Mouse (Mus musculus): ENCODE measurements at regions not wholly inside any gene's neighbourhood (a gene's known extent, or its start where the extent isn't known, plus 50 kb on each side); places are given as distances from the start of the nearest gene placed in this dataset.
A peak's percentile ranks its signal among the peaks of the same experiment; 100 is the strongest.
"Not testable (repeated sequence)": the region's sequence is repeated elsewhere in the genome, so short reads cannot be mapped to it uniquely, and the experiment has no call there.

DNA sequence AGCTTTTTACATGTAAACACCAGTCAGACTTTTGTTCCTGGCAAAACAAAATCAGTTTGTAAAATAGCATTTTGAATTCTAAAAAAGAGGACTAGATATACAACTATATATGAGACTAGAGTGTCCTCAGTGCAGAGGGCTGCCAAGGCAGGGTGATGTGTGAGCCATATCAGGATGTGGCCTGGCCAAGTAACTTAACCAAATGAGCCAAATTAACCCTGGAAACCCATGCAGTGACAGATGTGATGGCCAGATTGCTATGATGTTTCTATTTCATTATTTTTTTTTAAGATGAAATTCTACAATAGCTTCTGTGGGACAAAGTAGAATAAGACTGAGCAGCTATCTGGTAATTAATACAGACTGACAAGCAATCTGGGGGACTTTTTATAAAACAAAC lies 181.8 kb downstream of the Nova1 start:
- Histone ChIP-seq H3K36me3 (no peaks in the 10 kb centered on the region), H3K27ac (no peak overlapping the region), H3K9ac (no peak overlapping the region), H3K4me3 (no peak overlapping the region), H3K9me3 (replicated peaks) (no peaks in the 10 kb centered on the region), H3K4me2 (no peak overlapping the region), H3K27me3 (replicated peaks) (no peaks in the 10 kb centered on the region), H3K4me1 (no peaks in the 10 kb centered on the region)
- no peak for ATAC-seq

DNA sequence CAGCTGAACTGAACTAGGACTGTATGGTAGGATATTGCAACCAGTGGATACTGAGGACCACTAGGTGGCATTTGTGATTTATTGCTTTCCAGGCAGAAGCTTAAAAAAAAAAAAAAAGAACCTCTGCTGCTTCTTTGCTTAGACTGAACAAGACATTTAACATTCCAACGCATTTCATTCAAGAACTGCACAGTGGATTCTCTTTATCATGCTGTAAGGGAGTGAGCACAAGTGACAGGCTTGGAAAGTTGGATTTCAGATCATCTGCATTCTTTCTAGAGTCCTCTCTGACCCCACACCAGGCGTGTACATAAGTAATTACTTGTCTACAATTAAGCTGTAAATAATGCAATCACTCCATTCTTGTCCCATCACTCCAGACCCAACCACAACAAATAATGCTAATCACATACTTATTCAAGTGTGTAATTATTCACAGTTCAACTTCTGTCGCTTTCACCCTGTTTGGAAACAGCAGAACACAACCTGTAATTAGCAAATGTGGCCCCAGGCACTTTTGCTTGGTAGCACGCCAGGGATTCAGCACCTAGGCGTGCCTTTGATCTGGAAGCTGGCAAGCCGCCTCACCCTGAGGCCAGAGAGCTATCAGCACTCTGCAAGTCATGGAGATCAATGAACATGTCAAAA lies 183.5 kb downstream of the Nova1 start:
- no peak overlapping the region for H3K4me2 ChIP-seq
- no peak overlapping the region for H3K4me3 ChIP-seq
- H3K9ac ChIP-seq, result no peak overlapping the region
- no peaks in the 10 kb centered on the region for H3K4me1 ChIP-seq
- no peak overlapping the region for H3K27ac ChIP-seq
- no peaks in the 10 kb centered on the region for H3K36me3 ChIP-seq
- ATAC-seq, result no peak
- WGBS (ENCODE audit: insufficient replicate concordance), result 29% methylated on average over 6 of the region's 6 CpGs
- H3K27me3 ChIP-seq (replicated peaks), result no peaks in the 10 kb centered on the region
- H3K9me3 ChIP-seq (replicated peaks), result no peaks in the 10 kb centered on the region

DNA sequence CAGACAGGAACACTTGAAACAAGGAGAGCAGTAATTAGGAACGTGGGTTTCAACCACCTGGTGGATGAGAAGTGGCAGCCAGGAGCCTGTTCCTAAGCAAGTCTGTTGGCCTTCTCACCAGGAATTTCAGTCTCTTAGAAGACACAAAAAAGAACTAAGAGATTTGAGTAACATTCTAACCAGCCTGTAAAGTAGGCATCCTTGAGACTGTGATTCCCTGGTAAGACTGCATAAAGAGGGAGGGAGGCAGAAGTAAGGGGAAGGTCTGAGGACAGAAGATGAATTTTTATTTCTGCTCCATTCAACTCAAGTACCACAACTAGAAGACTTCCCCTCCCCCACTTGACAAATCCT lies 184.0 kb downstream of the Nova1 start:
- no peak overlapping the region for H3K4me3 ChIP-seq
- H3K36me3 ChIP-seq, result no peaks in the 10 kb centered on the region
- no peak overlapping the region for H3K9ac ChIP-seq
- no peak overlapping the region for H3K27ac ChIP-seq
- H3K9me3 ChIP-seq (replicated peaks), result no peaks in the 10 kb centered on the region
- H3K4me1 ChIP-seq, result no peaks in the 10 kb centered on the region
- ATAC-seq, result no peak
- no peaks in the 10 kb centered on the region for H3K27me3 ChIP-seq (replicated peaks)
- 27% methylated on average over 1 of the region's 1 CpGs for WGBS (ENCODE audit: insufficient replicate concordance)
- H3K4me2 ChIP-seq, result no peak overlapping the region

DNA sequence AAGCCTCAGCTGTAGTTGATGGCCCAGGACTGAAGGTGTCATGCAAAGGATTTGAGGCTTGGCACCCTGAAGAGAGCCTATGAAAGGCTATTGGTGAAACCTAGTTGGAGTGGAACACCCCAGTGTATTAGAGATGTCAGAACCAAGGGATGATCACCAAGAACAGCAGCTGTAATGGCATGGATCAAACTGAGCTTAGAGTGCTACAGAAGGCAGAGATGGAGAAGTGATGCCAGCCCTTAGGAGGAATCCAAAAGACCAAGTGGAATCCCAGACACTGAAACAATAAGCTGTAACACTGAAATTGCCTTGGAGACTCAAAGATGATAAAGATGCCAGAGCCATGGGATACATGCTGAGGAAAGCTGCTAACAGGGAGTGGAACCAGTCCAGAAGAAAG lies 186.3 kb downstream of the Nova1 start:
- ATAC-seq; H3K4me1 ChIP-seq; H3K27me3 ChIP-seq (replicated peaks); H3K9me3 ChIP-seq (replicated peaks); H3K4me3 ChIP-seq; H3K4me2 ChIP-seq; H3K9ac ChIP-seq; H3K27ac ChIP-seq; H3K36me3 ChIP-seq: not testable (repeated sequence)

DNA sequence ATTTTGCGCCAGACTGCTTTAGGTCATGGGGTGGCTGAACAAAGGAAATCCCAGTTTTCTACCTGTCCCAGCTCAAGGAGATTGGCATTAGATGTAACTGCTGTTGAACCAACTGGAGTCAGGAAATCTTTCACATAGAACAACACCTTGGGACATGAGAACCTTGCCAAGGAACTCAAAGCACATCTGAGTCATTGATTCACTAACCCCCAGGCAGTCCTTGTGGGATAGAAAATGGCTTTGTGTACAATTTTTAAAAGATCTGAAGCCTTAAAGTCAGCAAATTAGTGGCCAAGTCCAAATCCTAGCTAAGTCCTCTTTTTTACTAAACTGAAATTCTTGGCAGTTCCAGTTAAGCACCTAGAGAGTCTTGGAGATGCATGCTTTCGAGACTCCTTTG lies 191.4 kb downstream of the Nova1 start:
- no peak for ATAC-seq
- Histone ChIP-seq H3K4me1 (no peaks in the 10 kb centered on the region), H3K4me2 (no peak overlapping the region), H3K4me3 (no peak overlapping the region), H3K9ac (no peak overlapping the region), H3K9me3 (replicated peaks) (no peaks in the 10 kb centered on the region), H3K27ac (no peak overlapping the region), H3K27me3 (replicated peaks) (no peaks in the 10 kb centered on the region), H3K36me3 (no peaks in the 10 kb centered on the region)
- WGBS (ENCODE audit: insufficient replicate concordance), result 76% methylated on average over 2 of the region's 2 CpGs

DNA sequence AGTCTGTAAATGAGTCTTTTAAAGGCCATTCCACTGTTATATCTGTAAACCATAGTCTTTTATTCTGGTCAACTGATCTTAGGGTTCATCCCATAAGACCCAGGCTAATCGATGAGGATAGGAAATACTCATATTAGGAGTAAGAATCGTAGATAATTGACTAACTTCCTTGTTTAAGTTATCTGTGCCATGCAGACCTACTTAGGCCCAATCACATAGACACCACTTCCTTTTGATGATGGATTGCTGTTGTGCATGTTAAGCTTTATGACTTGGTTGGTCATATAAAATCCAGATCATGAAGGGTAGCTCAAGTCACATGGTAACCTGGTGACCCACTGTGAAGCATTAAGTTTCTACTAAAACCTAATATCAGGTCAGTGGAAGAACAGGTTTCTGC lies 207.3 kb downstream of the Nova1 start:
- no peaks in the 10 kb centered on the region for H3K9me3 ChIP-seq (replicated peaks)
- H3K36me3 ChIP-seq, result no peaks in the 10 kb centered on the region
- no peaks in the 10 kb centered on the region; the same call in 1 of the 2 replicates for H3K4me1 ChIP-seq
- no peak overlapping the region for H3K4me3 ChIP-seq
- no peak overlapping the region for H3K9ac ChIP-seq
- no peak for ATAC-seq
- H3K27ac ChIP-seq, result no peak overlapping the region
- 37% methylated on average over 2 of the region's 2 CpGs for WGBS (ENCODE audit: insufficient replicate concordance)
- H3K27me3 ChIP-seq (replicated peaks), result no peaks in the 10 kb centered on the region
- H3K4me2 ChIP-seq, result no peak overlapping the region

DNA sequence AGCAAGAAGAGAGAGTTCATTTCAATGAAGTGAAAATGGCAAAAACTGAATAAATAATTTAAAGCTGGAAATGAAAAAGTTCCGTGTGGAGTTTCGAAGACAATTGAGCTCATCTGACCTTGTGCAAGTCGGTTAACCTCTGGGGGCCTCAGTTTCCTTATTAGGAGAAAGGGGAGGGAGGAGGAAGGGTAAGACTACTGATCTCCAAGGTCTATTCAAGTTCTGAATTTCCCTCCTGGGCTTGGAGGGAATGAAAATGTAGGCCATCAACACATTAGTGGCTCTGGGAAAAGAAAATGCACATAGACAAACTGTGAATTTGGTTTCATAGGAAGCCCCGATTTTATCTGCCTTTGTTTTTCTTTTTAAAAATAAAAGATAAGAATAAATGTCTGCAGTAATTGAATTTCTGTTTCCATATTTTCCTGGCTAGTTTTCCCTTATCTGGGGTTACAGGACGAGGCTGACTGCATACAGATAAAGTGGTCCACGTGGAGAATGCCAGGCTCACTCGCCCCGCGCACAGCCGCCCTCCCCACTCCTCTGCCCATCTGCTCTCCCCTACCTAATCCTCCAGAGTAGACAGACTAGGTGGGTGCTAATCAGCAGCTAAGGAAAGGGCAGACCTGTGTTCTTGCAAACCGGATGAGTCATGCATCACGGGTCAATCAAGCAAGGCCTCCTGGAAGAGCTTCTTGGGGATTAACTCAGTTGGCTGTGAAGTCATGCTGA lies 209.0 kb downstream of the Nova1 start:
- Histone ChIP-seq H3K27me3 (replicated peaks) (no peaks in the 10 kb centered on the region), H3K4me1 (no peaks in the 10 kb centered on the region; the same call in 1 of the 2 replicates), H3K9me3 (replicated peaks) (no peaks in the 10 kb centered on the region), H3K9ac (no peak overlapping the region), H3K36me3 (no peaks in the 10 kb centered on the region), H3K4me2 (no peak overlapping the region), H3K27ac (no peak overlapping the region), H3K4me3 (no peak overlapping the region)
- ATAC-seq, result peak; percentile 77
- WGBS (ENCODE audit: insufficient replicate concordance), result 26% methylated on average over 12 of the region's 12 CpGs

DNA sequence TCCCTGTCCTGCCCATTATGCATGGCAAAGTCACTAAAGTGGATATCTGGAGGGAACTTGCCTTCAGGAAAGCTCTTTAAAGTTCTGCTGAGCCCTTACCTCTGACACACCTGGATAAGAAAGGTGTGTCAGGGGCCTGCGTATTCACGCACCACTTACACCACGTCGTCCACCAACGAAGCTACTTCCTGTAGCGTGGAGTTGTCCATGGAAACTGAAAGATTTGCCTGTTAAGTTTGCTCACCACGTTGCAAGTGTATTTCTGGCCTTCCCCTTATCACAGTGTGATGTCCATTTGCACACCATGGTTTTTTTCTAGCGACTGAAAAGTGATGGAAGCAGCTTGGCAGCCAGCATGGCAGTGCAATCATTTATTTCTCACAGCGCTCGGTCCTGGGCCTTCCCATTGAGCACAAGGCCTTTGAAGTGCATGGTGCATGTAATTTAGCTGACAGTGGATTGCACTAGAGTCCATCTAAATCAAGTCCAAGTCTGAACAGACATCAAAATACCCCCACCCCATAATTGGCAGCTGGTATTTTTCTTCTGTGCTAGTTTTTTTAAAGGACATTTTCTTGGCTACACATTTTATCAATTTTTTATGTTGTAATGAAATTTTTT lies 210.3 kb downstream of the Nova1 start:
- Histone ChIP-seq H3K4me2 (no peak overlapping the region), H3K4me1 (no peaks in the 10 kb centered on the region; the same call in 1 of the 2 replicates), H3K36me3 (no peaks in the 10 kb centered on the region), H3K9me3 (replicated peaks) (no peaks in the 10 kb centered on the region), H3K4me3 (no peak overlapping the region), H3K9ac (no peak overlapping the region), H3K27me3 (replicated peaks) (no peaks in the 10 kb centered on the region), H3K27ac (no peak overlapping the region)
- ATAC-seq, result no peak
- WGBS (ENCODE audit: insufficient replicate concordance), result 70% methylated on average over 10 of the region's 10 CpGs

DNA sequence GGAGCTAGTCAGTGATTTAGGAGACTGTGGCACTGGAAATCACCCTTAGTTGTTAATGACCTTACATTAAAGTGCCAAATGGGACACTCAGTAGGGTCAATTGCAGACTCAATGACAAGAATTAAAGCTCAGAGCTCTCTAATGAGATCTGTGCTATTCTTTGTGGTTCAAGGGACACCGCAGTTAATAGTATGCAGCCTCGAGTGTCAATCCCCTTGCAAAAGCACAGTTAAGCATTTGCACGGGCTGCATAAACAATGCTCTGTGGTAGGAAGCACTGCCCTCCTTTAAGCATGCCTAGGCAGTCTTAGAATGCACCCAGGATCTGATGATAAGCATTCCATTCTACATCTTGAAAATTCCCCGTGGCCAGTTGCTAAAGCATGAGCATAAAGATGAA lies 221.5 kb downstream of the Nova1 start:
- WGBS (ENCODE audit: insufficient replicate concordance), result 36% methylated on average over 4 of the region's 4 CpGs
- H3K27me3 ChIP-seq (replicated peaks), result no peaks in the 10 kb centered on the region
- H3K4me2 ChIP-seq, result no peak overlapping the region
- no peaks in the 10 kb centered on the region for H3K4me1 ChIP-seq
- no peaks in the 10 kb centered on the region for H3K36me3 ChIP-seq
- no peak overlapping the region for H3K4me3 ChIP-seq
- no peak for ATAC-seq
- H3K9me3 ChIP-seq (replicated peaks), result no peaks in the 10 kb centered on the region
- no peak overlapping the region for H3K27ac ChIP-seq
- no peak overlapping the region for H3K9ac ChIP-seq

DNA sequence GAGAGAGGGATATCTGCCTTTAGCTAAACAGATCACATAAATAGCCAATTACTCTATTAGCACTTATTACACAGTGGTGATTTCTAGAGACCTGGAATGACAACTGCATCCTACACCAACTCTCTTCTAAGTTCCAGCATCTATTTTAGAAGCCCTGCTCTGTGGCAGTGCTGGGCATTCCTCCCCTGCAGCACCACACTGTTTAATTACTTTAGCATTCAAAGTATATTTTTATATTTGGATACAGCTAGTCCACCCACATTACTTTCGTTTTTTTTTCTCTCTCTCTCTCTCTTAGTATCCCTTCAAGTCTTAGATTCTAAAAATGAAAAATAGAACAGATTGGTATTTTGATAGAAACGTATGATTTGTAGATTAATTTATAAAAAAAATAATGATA lies 250.1 kb downstream of the Nova1 start:
- Histone ChIP-seq H3K9me3 (replicated peaks) (no peaks in the 10 kb centered on the region), H3K27me3 (replicated peaks) (no peaks in the 10 kb centered on the region), H3K36me3 (no peaks in the 10 kb centered on the region), H3K4me1 (no peaks in the 10 kb centered on the region), H3K4me2 (no peak overlapping the region), H3K4me3 (no peak overlapping the region), H3K27ac (no peak overlapping the region), H3K9ac (no peak overlapping the region)
- WGBS (ENCODE audit: insufficient replicate concordance), result 41% methylated on average over 2 of the region's 2 CpGs
- no peak for ATAC-seq

DNA sequence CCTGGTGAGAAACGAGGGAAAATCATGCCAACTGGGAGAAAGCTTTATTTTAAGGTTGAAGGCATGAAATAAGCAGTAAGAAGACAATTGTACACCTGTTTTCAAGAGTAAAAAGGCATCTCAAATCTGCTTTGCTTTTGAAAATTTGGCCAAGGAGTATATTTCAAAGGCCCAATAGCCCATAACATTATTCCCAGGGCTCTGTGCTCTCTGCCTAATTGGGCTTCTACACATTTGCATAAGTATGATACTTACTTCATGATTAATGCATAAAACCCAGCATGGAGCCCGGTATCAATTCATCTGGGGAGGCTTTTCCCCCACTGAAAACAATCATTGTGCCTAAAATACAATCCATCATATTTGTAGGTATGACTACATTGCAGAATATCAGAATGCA lies 252.4 kb downstream of the Nova1 start:
- no peaks in the 10 kb centered on the region for H3K4me1 ChIP-seq
- H3K36me3 ChIP-seq, result no peaks in the 10 kb centered on the region
- H3K4me2 ChIP-seq, result no peak overlapping the region
- H3K9ac ChIP-seq, result no peak overlapping the region
- no peak overlapping the region for H3K27ac ChIP-seq
- no peak for ATAC-seq
- no peak overlapping the region for H3K4me3 ChIP-seq
- no peaks in the 10 kb centered on the region for H3K27me3 ChIP-seq (replicated peaks)
- WGBS (ENCODE audit: insufficient replicate concordance), result 33% methylated on average over 2 of the region's 2 CpGs
- H3K9me3 ChIP-seq (replicated peaks), result no peaks in the 10 kb centered on the region

DNA sequence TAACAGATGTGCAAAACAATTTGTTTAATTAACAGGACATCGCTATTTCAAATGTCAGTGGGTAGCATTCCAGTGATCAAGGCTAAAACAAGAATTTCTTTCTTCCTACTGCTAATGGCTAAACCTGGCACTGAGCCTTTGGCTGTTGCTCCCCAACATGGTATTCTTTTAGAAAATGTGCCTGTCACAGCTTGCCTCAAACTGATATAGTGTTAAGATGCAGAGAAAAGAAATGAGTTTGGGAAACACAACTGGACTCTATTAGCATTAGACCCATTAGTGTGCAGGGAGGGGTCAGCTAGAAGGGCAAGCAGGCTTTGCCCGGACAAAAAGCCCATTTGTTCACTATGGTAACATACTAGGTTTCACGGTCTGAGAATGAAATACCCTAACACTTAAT lies 297.8 kb downstream of the Nova1 start:
- H3K9me3 ChIP-seq (replicated peaks), result no peaks in the 10 kb centered on the region
- no peak overlapping the region for H3K4me3 ChIP-seq
- no peaks in the 10 kb centered on the region for H3K36me3 ChIP-seq
- H3K27me3 ChIP-seq (replicated peaks), result no peaks in the 10 kb centered on the region
- no peak overlapping the region for H3K9ac ChIP-seq
- H3K4me1 ChIP-seq, result no peaks in the 10 kb centered on the region
- no peak for ATAC-seq
- no peak overlapping the region for H3K4me2 ChIP-seq
- H3K27ac ChIP-seq, result no peak overlapping the region
- 54% methylated on average over 3 of the region's 3 CpGs for WGBS (ENCODE audit: insufficient replicate concordance)

DNA sequence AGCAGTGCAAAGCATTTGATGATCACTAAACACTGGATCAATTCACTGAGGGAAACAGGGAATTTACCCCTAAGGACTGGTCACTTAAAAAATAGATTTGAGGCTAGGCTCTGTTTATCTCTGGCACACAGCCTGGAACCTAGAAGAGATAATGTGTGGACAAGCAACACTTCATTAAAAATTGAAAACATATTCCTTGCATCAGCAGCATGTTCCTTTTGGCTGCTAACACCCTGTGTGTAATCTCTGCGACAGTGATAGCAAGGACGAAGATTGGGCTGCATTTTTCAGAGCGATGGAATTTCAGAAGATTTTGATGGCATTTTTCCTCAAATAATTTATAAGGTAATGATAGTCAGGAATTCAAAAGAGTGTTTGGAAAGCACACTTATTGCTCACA lies 310.9 kb downstream of the Nova1 start:
- H3K4me2 ChIP-seq, result no peak overlapping the region
- 86% methylated on average over 3 of the region's 3 CpGs for WGBS (ENCODE audit: insufficient replicate concordance)
- ATAC-seq, result no peak
- H3K9ac ChIP-seq, result no peak overlapping the region
- no peaks in the 10 kb centered on the region for H3K4me1 ChIP-seq
- no peaks in the 10 kb centered on the region for H3K27me3 ChIP-seq (replicated peaks)
- no peak overlapping the region for H3K27ac ChIP-seq
- no peaks in the 10 kb centered on the region for H3K9me3 ChIP-seq (replicated peaks)
- no peak overlapping the region for H3K4me3 ChIP-seq
- H3K36me3 ChIP-seq, result no peaks in the 10 kb centered on the region

Measured in liver, embryonic 12.5 days (tissue).